Mouse (Mus musculus) heart, adult 2 months (tissue): ENCODE measurements around the gene Cmbl. TPM values are rescaled to one million over a fixed set of nuclear protein-coding genes. Genes with fewer than 3 reads are reported as not detected.
A peak's percentile ranks its signal among the peaks of the same experiment; 100 is the strongest.

Experiments used
- DNase-seq, 2 experiments: peaks; one replicate each; pipeline ENCODE4 v3.0.0; 2021
- H3K27ac ChIP-seq: fragments of 200-600 bp; 2 replicates; pipeline ENCODE4 v1.8.1; 2022
- H3K27me3 ChIP-seq: fragments of 200-500 bp; 2 replicates; pipeline ENCODE4 v1.6.1; 2012; ENCODE audit warnings: mild to moderate bottlenecking, low read length, inconsistent platforms, mixed read lengths; ENCODE audit not compliant: control insufficient read depth, insufficient read depth
- H3K36me3 ChIP-seq: fragments of 200-500 bp; 2 replicates; pipeline ENCODE4 v1.6.1; 2012; ENCODE audit warnings: low read length, inconsistent platforms; ENCODE audit not compliant: control insufficient read depth, insufficient read depth
- H3K4me1 ChIP-seq: fragments of 200-500 bp; 2 replicates; pipeline ENCODE4 v1.6.1; 2011; ENCODE audit warnings: low read length; ENCODE audit not compliant: control insufficient read depth, insufficient read depth
- H3K4me3 ChIP-seq: fragments of 200-600 bp; 2 replicates; pipeline ENCODE4 v1.8.1; 2022
- H3K79me2 ChIP-seq: fragments of 200-500 bp; replicated peaks from 2 replicates; pipeline ENCODE4 v1.6.1; 2012; ENCODE audit warnings: mild to moderate bottlenecking, inconsistent platforms, low read length, moderate library complexity, mixed read lengths; ENCODE audit not compliant: control insufficient read depth, insufficient read depth
- H3K9ac ChIP-seq: fragments of 200-500 bp; 2 replicates; pipeline ENCODE4 v1.6.1; 2012; ENCODE audit warnings: low read depth, mild to moderate bottlenecking, control low read depth, inconsistent platforms, low read length, mixed read lengths
- CTCF ChIP-seq: fragments of 200-600 bp; IDR thresholded peaks from 2 replicates; pipeline ENCODE4 v1.8.1; 2022; ENCODE audit warnings: antibody characterized with exemption, mild to moderate bottlenecking, moderate library complexity
- EP300 ChIP-seq: fragments of 200-500 bp; IDR thresholded peaks from 2 replicates; pipeline ENCODE4 v1.6.1; 2011; ENCODE audit warnings: low read depth, low read length, control low read depth; ENCODE audit not compliant: insufficient read depth
- POLR2A ChIP-seq: fragments of 200-500 bp; IDR thresholded peaks from 2 replicates; pipeline ENCODE4 v1.6.1; 2011; ENCODE audit warnings: mild to moderate bottlenecking, low read depth, low read length, control low read depth; ENCODE audit not compliant: insufficient read depth
- WGBS: fragments of 180-500 bp; shearing (Covaris S2); methylation state at CpG from one replicate; pipeline ENCODE4 v1.1.7; 2018; 5-methylcytosine and 5-hydroxymethylcytosine counted together
- intact Hi-C: fragments of 180-260 bp; cut with DNase I; formaldehyde crosslinking; loops from one replicate; pipeline ENCODE4 v1.15.1; 2025
- polyA plus RNA-seq: library from polyadenylated mRNA; depleted of rRNA; stranded (reverse); fragments of >200 nt; gene quantifications from 2 replicates; pipeline ENCODE4 v1.2.3, GENCODE M21; 2012
- total RNA-seq, 2 experiments: library from RNA; stranded (reverse); gene quantifications; 2 replicates each; pipeline ENCODE4 v1.2.3; 2021

The Cmbl gene
- total and polyA plus RNA-seq, 3 experiments, result 27.1 to 49.6 (median 30.7) TPM

GRCm38 (mm10) chr15:31543246-31543645 lies 21.9 kb upstream of the Cmbl start:
- Histone ChIP-seq H3K4me3 (no peak overlapping the region), H3K79me2 (no peaks in the 10 kb centered on the region), H3K27me3 (no peaks in the 10 kb centered on the region), H3K36me3 (no peaks in the 10 kb centered on the region), H3K4me1 (peaks cover 1% of the 10 kb centered on the region; the same call in 1 of the 2 replicates), H3K9ac (no peak overlapping the region), H3K27ac (peak overlapping the region; percentile 45; the same call in 1 of the 2 replicates)
- WGBS, result 24% methylated on average over 3 of the region's 3 CpGs
- peak; percentile 40 to 64 for DNase-seq
- intact Hi-C loops, result no loop called here
- TF ChIP-seq EP300 (peak; percentile 62; the same call in 1 of the 2 replicates), POLR2A (no peak), CTCF (no peak)

GRCm38 (mm10) chr15:31545058-31545457 lies 20.1 kb upstream of the Cmbl start:
- Histone ChIP-seq H3K36me3 (no peaks in the 10 kb centered on the region), H3K4me3 (no peak overlapping the region), H3K9ac (no peak overlapping the region), H3K79me2 (no peaks in the 10 kb centered on the region), H3K27me3 (no peaks in the 10 kb centered on the region), H3K4me1 (peaks cover 1% of the 10 kb centered on the region; the same call in 1 of the 2 replicates), H3K27ac (no peak overlapping the region)
- DNase-seq, result no peak
- intact Hi-C loops, result no loop called here
- WGBS, result 30% methylated on average over 1 of the region's 1 CpGs
- no peak for TF ChIP-seq POLR2A
- TF ChIP-seq CTCF, result no peak
- no peak for TF ChIP-seq EP300

- Histone ChIP-seq H3K36me3 (no peaks in the 10 kb centered on the region), H3K79me2 (no peaks in the 10 kb centered on the region), H3K27me3 (no peaks in the 10 kb centered on the region), H3K9ac (no peak overlapping the region), H3K4me3 (no peak overlapping the region), H3K4me1 (peaks cover 1% of the 10 kb centered on the region; the same call in 1 of the 2 replicates), H3K27ac (no peak overlapping the region)
- WGBS, result 91% methylated on average over 6 of the region's 6 CpGs
- intact Hi-C loops, result no loop called here
- TF ChIP-seq CTCF (no peak), POLR2A (no peak), EP300 (no peak)
- DNase-seq, result no peak
These were observed 18.9 kb upstream of the Cmbl start for GRCm38 (mm10) chr15:31546291-31546690.

- TF ChIP-seq EP300 (no peak), CTCF (no peak), POLR2A (no peak)
These were observed 17.8 kb upstream of the Cmbl start for GRCm38 (mm10) chr15:31547421-31547820.

GRCm38 (mm10) chr15:31550381-31550780 lies 14.8 kb upstream of the Cmbl start:
- no peak for TF ChIP-seq POLR2A
- no peak for TF ChIP-seq EP300
- TF ChIP-seq CTCF, result no peak
- Histone ChIP-seq H3K4me1 (no peaks in the 10 kb centered on the region), H3K27me3 (no peaks in the 10 kb centered on the region), H3K36me3 (no peaks in the 10 kb centered on the region), H3K4me3 (no peak overlapping the region), H3K9ac (no peak overlapping the region), H3K27ac (no peak overlapping the region), H3K79me2 (no peaks in the 10 kb centered on the region)
- DNase-seq, result no peak
- WGBS, result 69% methylated on average over 4 of the region's 4 CpGs
- intact Hi-C loops, result no loop called here

More at GRCm38 (mm10) chr15:31547421-31547820, 17.8 kb upstream of the Cmbl start:
- peaks cover 1% of the 10 kb centered on the region; the same call in 1 of the 2 replicates for H3K4me1 ChIP-seq
- no peak overlapping the region for H3K27ac ChIP-seq
- no peaks in the 10 kb centered on the region for H3K79me2 ChIP-seq
- H3K36me3 ChIP-seq, result no peaks in the 10 kb centered on the region
- 60% methylated on average over 5 of the region's 5 CpGs for WGBS
- intact Hi-C loops, result no loop called here
- H3K27me3 ChIP-seq, result no peaks in the 10 kb centered on the region
- no peak overlapping the region for H3K9ac ChIP-seq
- no peak overlapping the region for H3K4me3 ChIP-seq
- no peak for DNase-seq

GRCm38 (mm10) chr15:31554855-31555254 lies 10.3 kb upstream of the Cmbl start:
- Histone ChIP-seq H3K27me3 (no peaks in the 10 kb centered on the region), H3K27ac (no peak overlapping the region), H3K36me3 (no peaks in the 10 kb centered on the region), H3K4me1 (no peaks in the 10 kb centered on the region), H3K4me3 (no peak overlapping the region), H3K9ac (no peak overlapping the region), H3K79me2 (no peaks in the 10 kb centered on the region)
- no peak for DNase-seq
- intact Hi-C loops, result no loop called here
- TF ChIP-seq POLR2A, result no peak
- no peak for TF ChIP-seq CTCF
- no peak for TF ChIP-seq EP300
- 78% methylated on average over 2 of the region's 2 CpGs for WGBS
